Mouse (Mus musculus) forebrain, embryonic 11.5 days (tissue): ENCODE results near the gene Ddx54. TPM values are rescaled to one million over a fixed set of nuclear protein-coding genes. Genes with fewer than 3 reads are reported as not detected.

Experiments
- ATAC-seq: fragments of 200-750 bp; cut with Nextera tagmentation; replicated peaks from 2 replicates; pipeline ENCODE4 v1.8.0; 2017; ENCODE audit warnings: moderate TSS enrichment; ENCODE audit not compliant: low FRiP score
- DNase-seq: peaks from one replicate; pipeline ENCODE4 v3.0.0-alpha.2; 2017; ENCODE audit warnings: low spot score
- H3K27ac ChIP-seq: fragments of 300-500 bp; sonication (generic); 2 replicates; pipeline ENCODE4 v1.5.1; 2014; ENCODE audit warnings: low read depth, low read length
- H3K27me3 ChIP-seq: fragments of 300-500 bp; sonication (generic); 2 replicates; pipeline ENCODE4 v1.6.1; 2014; ENCODE audit warnings: mild to moderate bottlenecking, low read length, mixed read lengths; ENCODE audit not compliant: control insufficient read depth, insufficient read depth
- H3K36me3 ChIP-seq: fragments of 300-500 bp; sonication (generic); 2 replicates; pipeline ENCODE4 v1.6.1; 2014; ENCODE audit warnings: mild to moderate bottlenecking, low read length, moderate library complexity, mixed read lengths; ENCODE audit not compliant: control insufficient read depth, insufficient read depth
- H3K4me1 ChIP-seq: fragments of 300-500 bp; sonication (generic); replicated peaks from 2 replicates; pipeline ENCODE4 v1.6.1; 2014; ENCODE audit warnings: low read length, mixed read lengths; ENCODE audit not compliant: control insufficient read depth, insufficient read depth
- H3K4me2 ChIP-seq: fragments of 300-500 bp; sonication (generic); 2 replicates; pipeline ENCODE4 v1.6.1; 2014; ENCODE audit warnings: low read depth, mild to moderate bottlenecking, low read length, moderate library complexity, mixed read lengths; ENCODE audit not compliant: severe bottlenecking
- H3K4me3 ChIP-seq: fragments of 300-500 bp; sonication (generic); 2 replicates; pipeline ENCODE4 v1.5.1; 2014; ENCODE audit warnings: low read depth, low read length
- H3K9ac ChIP-seq: fragments of 300-500 bp; sonication (generic); 2 replicates; pipeline ENCODE4 v1.6.1; 2014; ENCODE audit warnings: low read length
- H3K9me3 ChIP-seq: fragments of 300-500 bp; sonication (generic); 2 replicates; pipeline ENCODE4 v1.6.1; 2016; ENCODE audit warnings: low read length, mixed read lengths; ENCODE audit not compliant: control insufficient read depth
- WGBS: fragments of 180-500 bp; shearing (Covaris S2); extraction: QIAGEN DNeasy Blood & Tissue Kit; methylation state at CpG from one replicate; pipeline ENCODE4 v1.1.7; 2014; 5-methylcytosine and 5-hydroxymethylcytosine counted together
- polyA plus RNA-seq: library from polyadenylated mRNA; unstranded; fragments of >200 nt; fragmentation: Nextera tagmentation; extraction: Ambion mirVana; gene quantifications from 2 replicates; pipeline ENCODE4 v1.2.1, GENCODE M21; 2014

Ddx54 gene
- polyA plus RNA-seq, 1 experiment from 2014 or later = 45.7 TPM

- Histone ChIP-seq H3K4me3 (peak within 1 kb of the TSS; percentile 14; the same call in 1 of the 2 replicates), H3K27me3 (peaks cover 30% of the 10 kb centered on the region), H3K4me2 (peak within 1 kb of the TSS; percentile 49), H3K9me3 (no peaks in the 10 kb centered on the region), H3K9ac (no peak within 1 kb of the TSS), H3K4me1 (peaks cover 10% of the 10 kb centered on the region; the same call in 1 of the 2 replicates), H3K36me3 (no peaks in the 10 kb centered on the region), H3K27ac (no peak within 1 kb of the TSS)
- peak; percentile 49 for ATAC-seq
- WGBS = 1% methylated on average over 49 of the region's 53 CpGs
- DNase-seq = peak; percentile 75
Observed at GRCm38 (mm10) chr5:120648569-120649373, 36.2 kb downstream of the Ddx54 start, which contains the start of gene Rasal1. Rasal1 (plus strand) TSS chr5:120648812.

DNA sequence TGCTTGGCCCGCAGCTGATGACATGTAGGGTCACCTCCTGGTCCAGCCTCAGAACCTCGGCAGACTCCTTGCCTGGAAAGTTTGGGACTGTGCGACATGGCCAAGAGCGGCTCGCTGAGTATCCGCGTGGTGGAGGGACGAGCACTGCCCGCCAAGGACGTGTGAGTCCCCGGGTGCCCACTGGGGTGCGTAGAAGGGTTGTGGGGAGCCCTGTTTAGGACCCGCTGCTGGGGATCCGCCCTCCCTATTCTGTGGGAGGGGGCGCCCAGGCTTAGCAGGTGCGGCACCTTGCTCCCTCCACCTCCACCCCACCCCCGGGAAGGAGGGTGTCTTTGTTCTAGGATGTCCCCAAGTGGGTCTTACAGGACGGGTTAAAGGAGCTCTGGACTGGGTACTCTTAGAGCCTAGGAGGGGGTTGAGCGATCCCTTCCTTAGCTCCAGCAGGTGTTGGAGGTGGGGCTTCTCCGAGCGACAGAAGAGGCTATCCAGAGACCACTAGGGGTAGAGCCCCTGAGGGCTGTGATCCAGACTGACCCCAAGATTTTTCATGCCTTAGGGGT is 36.9 kb downstream of the Ddx54 start:
- 2% methylated on average over 21 of the region's 21 CpGs for WGBS
- Histone ChIP-seq H3K27ac (no peak overlapping the region), H3K9me3 (no peaks in the 10 kb centered on the region), H3K9ac (no peak overlapping the region), H3K4me3 (peak overlapping the region; percentile 14; the same call in 1 of the 2 replicates), H3K36me3 (no peaks in the 10 kb centered on the region), H3K4me1 (peaks cover 10% of the 10 kb centered on the region; the same call in 1 of the 2 replicates), H3K4me2 (peak overlapping the region; percentile 49), H3K27me3 (peaks cover 30% of the 10 kb centered on the region)
- DNase-seq = peak; percentile 68
- ATAC-seq = peak; percentile 55

- Histone ChIP-seq H3K27me3 (peaks cover 30% of the 10 kb centered on the region), H3K4me2 (no peak overlapping the region), H3K9me3 (no peaks in the 10 kb centered on the region), H3K4me1 (peaks cover 10% of the 10 kb centered on the region; the same call in 1 of the 2 replicates), H3K36me3 (no peaks in the 10 kb centered on the region), H3K27ac (no peak overlapping the region), H3K4me3 (no peak overlapping the region), H3K9ac (no peak overlapping the region)
- no peak for DNase-seq
- WGBS = 27% methylated on average over 13 of the region's 13 CpGs
- no peak for ATAC-seq
Observed at GRCm38 (mm10) chr5:120649938-120650337, 37.4 kb downstream of the Ddx54 start.

DNA sequence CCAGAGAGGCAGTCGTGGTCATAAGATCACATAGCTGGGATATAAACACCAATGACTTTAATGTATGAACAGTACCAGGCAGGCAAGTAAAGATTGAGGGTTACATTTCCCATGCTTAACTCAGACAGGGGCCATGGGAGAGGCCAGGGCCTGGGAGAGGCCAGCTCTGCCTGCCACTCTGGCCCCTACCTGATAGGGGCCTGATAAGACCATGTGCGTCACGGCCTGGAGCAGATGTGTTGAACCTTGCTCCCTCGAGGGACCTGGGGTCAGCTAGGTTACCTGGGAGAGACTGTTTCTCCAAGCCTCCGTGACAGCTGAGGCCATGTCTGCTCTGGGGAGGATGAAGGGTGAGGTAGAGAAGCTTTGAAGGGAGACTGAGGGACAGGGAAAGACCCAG is 38.7 kb downstream of the Ddx54 start:
- H3K9ac ChIP-seq = no peak overlapping the region
- ATAC-seq = no peak
- H3K4me3 ChIP-seq = no peak overlapping the region
- no peak for DNase-seq
- no peaks in the 10 kb centered on the region for H3K9me3 ChIP-seq
- 86% methylated on average over 5 of the region's 5 CpGs for WGBS
- H3K4me1 ChIP-seq = peaks cover 10% of the 10 kb centered on the region; the same call in 1 of the 2 replicates
- H3K27ac ChIP-seq = no peak overlapping the region
- H3K36me3 ChIP-seq = no peaks in the 10 kb centered on the region
- H3K4me2 ChIP-seq = no peak overlapping the region
- H3K27me3 ChIP-seq = peaks cover 29% of the 10 kb centered on the region

GRCm38 (mm10) chr5:120652915-120653701 is 40.6 kb downstream of the Ddx54 start:
- ATAC-seq (no peak), DNase-seq (no peak)
- no peaks in the 10 kb centered on the region for H3K9me3 ChIP-seq
- H3K4me1 ChIP-seq = peaks cover 10% of the 10 kb centered on the region; the same call in 1 of the 2 replicates
- 83% methylated on average over 28 of the region's 28 CpGs for WGBS
- no peaks in the 10 kb centered on the region for H3K36me3 ChIP-seq
- H3K9ac ChIP-seq = no peak overlapping the region
- H3K27me3 ChIP-seq = peaks cover 25% of the 10 kb centered on the region
- no peak overlapping the region for H3K27ac ChIP-seq
- H3K4me2 ChIP-seq = no peak overlapping the region
- no peak overlapping the region for H3K4me3 ChIP-seq

- H3K4me3 ChIP-seq = no peak overlapping the region
- DNase-seq (no peak), ATAC-seq (no peak)
- peaks cover 18% of the 10 kb centered on the region for H3K27me3 ChIP-seq
- H3K36me3 ChIP-seq = no peaks in the 10 kb centered on the region
- no peak overlapping the region for H3K4me2 ChIP-seq
- peaks cover 6% of the 10 kb centered on the region; the same call in 1 of the 2 replicates for H3K4me1 ChIP-seq
- H3K9me3 ChIP-seq = no peaks in the 10 kb centered on the region
- no peak overlapping the region for H3K27ac ChIP-seq
- H3K9ac ChIP-seq = no peak overlapping the region
- WGBS = 96% methylated on average over 2 of the region's 2 CpGs
Observed at GRCm38 (mm10) chr5:120653873-120654272, 41.3 kb downstream of the Ddx54 start.

DNA sequence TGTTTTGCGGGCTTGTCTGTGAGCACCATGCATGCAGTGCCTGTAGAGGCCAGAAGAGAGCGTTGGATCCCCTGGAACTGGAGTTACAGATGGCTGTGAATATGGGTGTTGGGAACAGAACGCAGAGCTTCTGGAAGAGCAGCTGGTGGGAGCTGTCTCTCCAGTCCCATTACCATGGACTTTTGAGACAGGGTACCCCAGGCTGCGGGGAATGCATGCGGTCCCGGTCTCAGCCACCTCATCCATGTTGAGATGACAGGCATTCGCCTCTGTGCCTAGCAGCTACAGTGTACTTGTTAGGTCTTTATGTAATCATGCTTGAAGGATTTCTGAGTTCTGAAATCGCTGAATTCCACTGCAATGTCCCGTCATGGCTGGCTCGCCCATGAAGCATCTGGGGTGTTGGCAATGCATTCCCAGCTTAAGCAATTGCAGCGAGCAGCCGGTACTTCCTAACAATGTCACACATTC is 43.8 kb downstream of the Ddx54 start:
- Histone ChIP-seq H3K9ac (no peak overlapping the region), H3K9me3 (no peaks in the 10 kb centered on the region), H3K27ac (no peak overlapping the region), H3K27me3 (no peaks in the 10 kb centered on the region), H3K36me3 (no peaks in the 10 kb centered on the region), H3K4me1 (no peaks in the 10 kb centered on the region), H3K4me2 (no peak overlapping the region), H3K4me3 (no peak overlapping the region)
- no peak for ATAC-seq
- WGBS = 87% methylated on average over 12 of the region's 12 CpGs
- DNase-seq = no peak

DNA sequence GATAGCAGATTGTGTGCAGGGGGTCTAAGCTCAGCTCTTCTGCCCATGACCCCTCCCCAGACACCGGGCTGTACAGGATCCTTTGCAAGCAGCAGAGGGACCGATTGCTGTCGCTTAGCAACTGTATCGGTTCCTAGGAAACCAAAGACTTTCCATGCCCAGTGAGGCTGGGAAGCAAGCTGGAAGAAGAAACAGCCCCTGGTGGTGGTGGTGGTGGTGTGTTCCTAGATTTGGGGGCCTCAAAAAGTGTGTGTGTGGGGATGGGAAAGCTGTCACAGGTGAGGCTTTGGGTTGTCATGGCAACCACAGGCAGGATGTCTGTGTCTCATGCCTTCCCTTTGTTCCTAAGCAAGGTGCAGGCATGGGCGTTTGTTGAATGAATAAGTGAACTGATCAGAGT is 48.3 kb downstream of the Ddx54 start:
- Histone ChIP-seq H3K27ac (no peak overlapping the region), H3K36me3 (no peaks in the 10 kb centered on the region), H3K4me1 (no peaks in the 10 kb centered on the region), H3K27me3 (no peaks in the 10 kb centered on the region), H3K9me3 (no peaks in the 10 kb centered on the region), H3K4me2 (no peak overlapping the region), H3K4me3 (no peak overlapping the region), H3K9ac (no peak overlapping the region)
- WGBS = 56% methylated on average over 5 of the region's 5 CpGs
- no peak for DNase-seq
- ATAC-seq = no peak
